Mouse (Mus musculus) frontal cortex, postnatal 14 days (tissue): ENCODE data around the gene Ugt1a9.

Source experiments
- DNase-seq, 2 experiments: peaks; one replicate each; pipeline ENCODE4 v3.0.0; 2022; ENCODE audit warnings: low spot score in 2 of 2

The Ugt1a9 gene

DNA sequence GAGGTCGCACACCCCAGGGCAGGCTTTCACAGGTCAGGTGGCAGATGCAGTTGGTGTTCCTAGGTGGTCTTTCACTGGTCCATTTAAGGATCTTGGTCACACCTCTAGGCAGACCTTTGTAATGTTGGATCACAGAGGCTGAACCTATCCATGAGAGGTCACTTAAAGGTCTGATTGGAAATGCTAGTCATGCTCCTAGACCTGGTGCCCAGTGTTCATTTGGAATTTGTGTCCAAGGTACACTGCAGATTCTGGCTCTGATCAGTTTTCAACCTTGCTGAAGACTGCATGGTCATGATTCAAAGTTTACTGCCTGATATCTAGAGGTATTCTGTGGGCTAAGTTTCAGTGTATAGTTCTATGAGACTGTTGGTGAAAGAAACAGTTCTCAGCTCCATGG is 109.1 kb downstream of the Ugt1a9 start:
- DNase-seq, result no peak

DNA sequence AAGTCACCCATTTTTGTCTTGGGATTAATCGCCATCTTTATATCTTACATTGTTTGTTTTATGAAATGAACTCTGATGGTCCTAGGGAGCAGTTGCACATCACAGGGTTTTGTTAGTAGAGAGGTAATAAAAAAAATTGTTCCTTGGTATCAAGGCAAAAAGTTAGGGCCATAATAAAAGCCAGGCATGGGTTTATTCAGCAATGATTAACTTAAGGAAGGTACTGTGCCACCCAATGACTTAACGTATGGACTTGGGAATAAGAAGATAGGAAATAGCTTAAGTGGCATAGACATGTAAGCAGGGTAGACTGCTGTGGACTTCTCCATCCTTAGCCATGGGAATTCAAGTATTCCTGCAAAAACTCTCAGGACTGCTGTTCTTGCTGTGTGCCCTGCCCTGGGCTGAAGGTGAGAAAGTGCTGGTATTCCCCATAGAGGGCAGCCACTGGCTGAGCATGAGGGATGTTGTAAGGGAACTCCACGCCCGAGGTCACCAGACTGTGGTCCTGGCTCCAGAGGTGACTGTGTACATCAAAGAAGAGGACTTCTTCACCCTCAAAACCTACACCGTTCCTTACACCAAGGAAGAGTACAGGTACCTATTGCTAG is 115.8 kb downstream of the Ugt1a9 start:
- DNase-seq, result no peak

DNA sequence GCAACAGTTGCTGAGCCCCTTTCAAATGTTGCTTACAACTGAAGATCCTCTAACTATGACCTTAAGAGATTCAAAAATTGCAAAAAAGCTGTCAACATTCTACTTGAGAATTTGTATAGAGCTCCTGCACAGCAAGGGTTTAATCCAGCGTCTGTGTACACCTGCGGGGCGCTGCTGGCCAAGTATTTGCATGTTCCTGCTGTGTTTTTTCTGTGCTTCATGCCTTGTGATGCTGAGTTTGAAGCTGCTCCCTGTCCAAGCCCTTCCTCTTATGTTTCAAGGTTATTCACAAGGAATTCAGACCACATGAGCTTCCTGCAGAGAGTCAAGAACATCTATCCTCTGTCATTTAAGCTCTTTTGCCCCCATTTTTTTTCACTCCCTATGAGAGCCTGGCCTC is 121.5 kb downstream of the Ugt1a9 start:
- no peak for DNase-seq

DNA sequence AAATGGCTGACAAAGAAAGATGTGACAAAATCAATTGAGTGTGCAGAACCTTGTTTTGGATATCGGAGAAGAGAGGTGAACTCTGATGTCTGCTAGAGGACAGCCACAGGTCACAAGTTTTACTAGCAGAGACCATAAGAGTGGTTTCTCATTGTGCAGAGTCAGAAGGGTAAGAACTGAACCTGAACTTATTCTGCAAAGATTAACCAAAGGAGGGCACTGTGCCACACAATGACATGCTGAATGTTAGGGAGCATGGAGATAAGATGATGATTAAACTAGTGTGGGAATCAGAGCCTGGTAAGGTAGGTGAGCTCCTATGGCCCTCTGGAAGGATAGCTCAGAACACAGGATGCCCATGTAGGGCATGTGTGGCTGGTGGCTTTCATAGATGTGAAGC is 125.1 kb downstream of the Ugt1a9 start:
- DNase-seq, result no peak

DNA sequence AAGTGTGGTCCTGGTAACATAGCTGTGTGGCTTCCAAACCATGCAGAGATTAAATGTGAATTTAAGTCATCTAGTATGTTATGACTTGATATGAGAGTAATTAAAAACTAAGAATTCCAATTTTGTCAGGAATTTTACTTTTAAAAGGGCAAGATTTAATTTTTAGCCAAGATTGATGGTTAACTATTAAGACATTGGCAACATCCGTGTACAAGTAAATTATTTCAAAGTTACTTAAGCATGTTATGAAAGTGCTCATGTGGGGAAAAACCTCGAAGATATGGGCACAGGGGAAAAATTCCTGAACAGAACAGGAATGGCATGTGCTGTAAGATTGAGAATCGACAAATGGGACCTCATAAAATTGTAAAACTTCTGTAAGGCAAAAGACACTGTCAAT is 126.8 kb downstream of the Ugt1a9 start:
- no peak for DNase-seq

DNA sequence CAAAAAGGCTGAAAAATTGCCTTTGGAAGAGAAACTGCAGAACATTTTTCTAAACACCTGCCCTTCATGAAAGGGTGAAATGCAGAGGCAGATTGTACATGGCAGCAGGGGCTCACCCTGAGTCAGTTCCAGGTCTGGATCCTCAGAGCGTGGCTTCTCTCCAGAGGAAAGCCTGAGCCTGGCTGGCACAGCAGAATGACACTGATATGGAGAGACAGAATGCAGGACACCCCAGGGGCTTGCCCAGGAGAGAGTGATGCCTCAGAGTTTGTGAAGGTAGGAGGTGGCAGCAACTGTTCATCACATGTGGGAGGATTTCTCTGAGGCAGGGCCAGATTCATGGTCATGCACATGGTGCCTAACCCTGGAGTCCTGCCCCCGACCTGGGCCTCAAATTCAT is 129.4 kb downstream of the Ugt1a9 start:
- DNase-seq, result no peak

DNA sequence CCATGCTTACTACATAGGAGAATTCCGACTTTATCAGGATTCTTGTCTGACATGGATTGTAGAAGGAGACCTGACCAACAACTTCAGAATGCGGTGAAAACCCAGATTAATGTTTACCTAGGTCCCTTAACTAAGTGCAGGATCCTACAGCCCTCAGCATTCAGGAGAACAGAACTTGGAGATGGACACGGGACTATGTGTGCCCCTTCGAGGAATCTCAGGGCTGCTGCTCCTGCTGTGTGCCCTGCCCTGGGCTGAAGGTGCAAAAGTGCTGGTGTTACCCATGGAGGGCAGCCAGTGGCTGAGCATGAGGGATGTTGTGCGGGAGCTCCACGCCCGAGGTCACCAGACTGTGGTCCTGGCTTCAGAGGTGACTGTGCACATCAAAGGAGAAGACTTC is 129.9 kb downstream of the Ugt1a9 start, which contains the start of gene Ugt1a2:
Ugt1a2 (plus strand) TSS at position 146 of the 400 bp plus-strand sequence.
- DNase-seq, result no peak

DNA sequence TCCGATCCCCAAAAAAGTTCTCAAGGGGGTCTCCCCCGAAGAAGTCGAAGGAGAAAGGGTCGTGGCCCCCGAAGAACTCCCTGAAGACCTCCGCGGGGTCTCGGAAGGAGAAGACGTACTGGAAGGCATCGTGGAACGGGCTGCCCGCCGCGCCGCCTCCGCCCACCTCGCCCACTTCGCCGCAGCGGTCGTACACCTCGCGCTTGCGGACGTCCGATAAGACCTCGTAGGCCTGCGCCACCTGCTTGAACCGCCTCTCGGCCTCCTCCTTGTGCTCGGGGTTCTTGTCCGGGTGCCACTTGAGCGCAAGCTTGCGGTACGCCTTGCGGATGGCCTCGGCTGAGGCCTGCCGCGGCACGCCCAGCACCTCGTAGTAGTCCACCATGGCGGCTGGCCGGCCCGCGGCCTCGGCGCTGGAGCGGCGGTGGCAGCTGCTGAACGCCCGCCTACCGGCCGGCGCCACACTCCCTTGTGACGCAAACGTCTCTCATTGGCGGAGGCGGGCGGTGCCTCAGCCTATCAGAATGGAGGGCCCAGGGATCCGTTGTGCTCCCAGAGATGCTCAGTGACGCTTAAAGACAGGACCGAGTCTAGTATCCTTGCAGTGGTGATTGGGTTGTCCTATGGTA is 134.8 kb downstream of the Ugt1a9 start, which contains the start of gene Dnajb3:
Dnajb3 (minus strand) TSS at position 489 of the 629 bp plus-strand sequence.
- peak; percentile 66 to 73 for DNase-seq

DNA sequence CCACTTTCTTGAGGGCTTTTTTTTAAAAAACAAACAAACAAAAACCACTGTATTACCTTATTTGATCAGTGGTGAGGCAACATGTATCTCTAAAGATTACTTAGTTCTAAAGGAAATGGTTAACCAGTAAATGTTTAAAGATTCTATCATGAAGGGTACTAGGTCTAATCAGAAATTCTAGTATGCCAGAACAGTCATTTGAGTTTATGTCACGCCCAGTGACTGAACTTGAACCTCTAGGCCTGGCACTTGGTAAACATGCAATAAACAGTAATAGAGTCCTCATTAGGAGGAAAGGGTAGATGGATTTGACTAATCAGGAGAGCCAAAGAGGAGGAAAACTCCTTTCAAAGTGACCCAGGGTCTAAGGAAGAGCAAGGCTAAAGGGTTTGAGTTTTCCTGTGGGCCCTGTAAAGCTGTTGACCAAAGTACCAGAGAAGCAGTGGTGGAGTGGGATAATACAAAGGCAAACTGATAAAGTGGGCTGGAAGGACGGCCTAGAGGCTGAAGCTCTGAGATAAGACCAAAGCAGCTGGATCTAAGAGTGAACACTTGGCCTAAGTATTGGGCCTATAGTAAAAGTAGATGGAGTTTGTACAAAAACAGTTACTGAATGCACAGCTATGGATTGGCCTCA is 136.4 kb downstream of the Ugt1a9 start:
- DNase-seq, result no peak

DNA sequence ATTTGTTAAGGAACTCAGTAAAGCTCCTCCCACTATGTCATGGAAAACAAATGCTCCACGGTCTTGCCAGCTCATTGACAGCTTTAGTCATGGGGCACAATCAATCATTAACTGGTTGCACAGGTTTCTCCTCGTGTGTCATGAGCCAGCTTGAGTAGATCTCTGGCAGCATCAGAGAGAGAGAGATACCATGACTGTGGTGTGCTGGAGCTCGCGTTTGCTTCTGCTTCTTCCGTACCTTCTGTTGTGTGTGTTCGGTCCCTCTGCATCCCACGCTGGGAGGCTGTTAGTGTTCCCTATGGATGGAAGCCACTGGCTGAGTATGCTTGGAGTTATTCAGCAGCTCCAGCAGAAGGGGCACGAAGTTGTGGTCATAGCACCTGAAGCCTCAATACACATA is 141.2 kb downstream of the Ugt1a9 start, which contains the start of gene Ugt1a1:
Ugt1a1 (plus strand) TSS at position 148 of the 400 bp plus-strand sequence.
- no peak for DNase-seq

DNA sequence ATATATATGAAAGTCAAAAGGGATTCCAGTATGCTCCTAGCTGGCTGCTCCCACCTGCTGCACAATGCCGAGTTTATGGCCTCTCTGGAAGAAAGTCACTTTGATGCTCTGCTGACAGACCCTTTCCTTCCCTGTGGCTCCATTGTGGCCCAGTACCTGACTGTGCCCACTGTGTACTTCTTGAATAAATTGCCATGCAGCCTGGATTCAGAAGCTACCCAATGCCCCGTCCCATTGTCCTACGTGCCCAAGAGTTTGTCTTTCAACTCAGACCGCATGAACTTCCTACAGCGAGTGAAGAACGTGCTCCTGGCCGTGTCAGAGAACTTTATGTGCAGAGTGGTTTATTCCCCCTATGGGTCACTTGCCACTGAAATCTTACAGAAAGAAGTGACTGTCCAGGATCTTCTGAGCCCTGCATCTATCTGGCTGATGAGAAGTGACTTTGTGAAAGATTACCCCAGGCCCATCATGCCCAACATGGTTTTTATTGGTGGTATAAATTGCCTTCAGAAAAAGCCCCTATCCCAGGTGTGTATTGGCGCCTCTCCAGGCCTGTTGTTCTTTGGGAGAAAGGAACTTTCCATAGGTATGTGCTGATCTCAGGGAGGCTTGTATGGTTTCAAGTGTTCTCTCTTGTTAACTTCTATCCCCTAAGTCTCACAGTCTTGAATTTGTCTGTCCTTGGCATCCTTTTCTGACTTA is 141.9 kb downstream of the Ugt1a9 start:
- no peak for DNase-seq

DNA sequence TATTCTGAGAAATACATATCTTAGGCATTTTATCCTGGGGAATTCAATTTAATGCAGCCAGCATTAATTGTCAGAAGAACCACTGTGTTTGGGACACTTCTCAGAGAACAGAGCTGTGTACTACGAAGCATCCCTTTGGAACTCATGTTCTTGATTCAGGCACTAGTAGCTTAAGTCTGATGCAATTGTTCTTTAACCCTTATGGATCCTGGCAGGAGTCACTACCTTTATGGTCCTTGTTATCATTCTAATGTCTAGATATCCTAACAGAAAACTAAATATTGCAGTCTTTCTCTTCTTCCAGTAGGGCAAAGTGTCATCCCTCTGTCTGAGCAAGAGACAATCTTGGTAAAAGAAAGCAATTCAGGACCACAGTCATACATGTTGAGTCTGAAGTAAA is 142.5 kb downstream of the Ugt1a9 start:
- no peak for DNase-seq

DNA sequence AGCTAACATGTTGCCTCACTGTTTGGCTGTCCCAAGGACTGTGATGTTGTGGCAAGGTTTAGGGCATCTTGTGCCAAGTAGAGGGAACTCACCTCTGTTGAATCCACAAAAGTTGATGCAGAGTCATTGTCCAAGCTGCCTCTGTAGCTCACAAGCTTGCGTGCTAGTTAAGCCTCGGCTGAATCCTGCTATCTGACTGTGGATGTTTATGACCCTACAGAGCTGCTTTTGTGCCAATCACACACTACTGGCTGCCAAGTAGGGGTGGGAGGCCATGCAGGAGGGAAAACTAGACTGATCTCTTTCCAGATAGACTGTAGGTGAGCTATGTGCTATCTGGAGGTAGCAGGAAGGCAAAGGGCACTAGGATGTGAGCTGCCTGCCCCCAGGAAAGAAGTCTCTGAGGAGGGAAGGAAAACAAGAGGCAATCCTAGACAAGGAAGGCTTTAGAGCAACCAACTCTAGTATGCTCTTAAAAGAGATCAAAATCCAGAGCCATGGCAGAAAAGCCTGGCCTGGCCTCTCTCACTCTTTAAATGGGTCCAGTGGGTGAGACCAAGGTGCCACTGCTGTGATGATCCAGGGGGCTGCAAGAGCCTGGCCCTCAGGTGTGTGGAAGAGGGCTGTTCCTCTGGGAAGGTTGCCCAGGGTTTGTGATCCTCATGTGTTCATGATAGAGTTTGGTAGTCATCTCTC is 143.3 kb downstream of the Ugt1a9 start:
- DNase-seq, result no peak

DNA sequence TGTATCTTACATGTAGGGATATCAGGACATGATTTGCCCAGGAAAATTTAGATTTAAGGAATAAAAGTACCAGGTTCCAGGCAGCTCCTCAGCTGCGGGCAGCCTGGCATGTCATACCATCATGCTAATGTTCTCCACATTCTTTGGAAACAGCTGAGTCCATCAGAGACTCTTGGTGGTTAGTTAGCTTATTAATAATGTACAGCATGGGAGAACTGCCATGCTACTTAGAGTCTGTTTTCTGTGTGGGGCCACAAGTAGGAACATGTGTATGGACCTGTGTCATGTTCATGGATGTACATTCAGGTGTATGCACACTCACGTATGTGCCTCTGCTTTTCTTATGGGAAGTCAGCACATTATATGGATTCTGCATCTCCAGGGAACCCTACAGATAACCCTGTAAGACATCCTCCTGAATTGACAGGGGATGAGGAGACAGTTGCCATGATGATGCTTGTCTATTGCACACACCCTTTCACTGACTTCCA is 143.9 kb downstream of the Ugt1a9 start:
- no peak for DNase-seq

DNA sequence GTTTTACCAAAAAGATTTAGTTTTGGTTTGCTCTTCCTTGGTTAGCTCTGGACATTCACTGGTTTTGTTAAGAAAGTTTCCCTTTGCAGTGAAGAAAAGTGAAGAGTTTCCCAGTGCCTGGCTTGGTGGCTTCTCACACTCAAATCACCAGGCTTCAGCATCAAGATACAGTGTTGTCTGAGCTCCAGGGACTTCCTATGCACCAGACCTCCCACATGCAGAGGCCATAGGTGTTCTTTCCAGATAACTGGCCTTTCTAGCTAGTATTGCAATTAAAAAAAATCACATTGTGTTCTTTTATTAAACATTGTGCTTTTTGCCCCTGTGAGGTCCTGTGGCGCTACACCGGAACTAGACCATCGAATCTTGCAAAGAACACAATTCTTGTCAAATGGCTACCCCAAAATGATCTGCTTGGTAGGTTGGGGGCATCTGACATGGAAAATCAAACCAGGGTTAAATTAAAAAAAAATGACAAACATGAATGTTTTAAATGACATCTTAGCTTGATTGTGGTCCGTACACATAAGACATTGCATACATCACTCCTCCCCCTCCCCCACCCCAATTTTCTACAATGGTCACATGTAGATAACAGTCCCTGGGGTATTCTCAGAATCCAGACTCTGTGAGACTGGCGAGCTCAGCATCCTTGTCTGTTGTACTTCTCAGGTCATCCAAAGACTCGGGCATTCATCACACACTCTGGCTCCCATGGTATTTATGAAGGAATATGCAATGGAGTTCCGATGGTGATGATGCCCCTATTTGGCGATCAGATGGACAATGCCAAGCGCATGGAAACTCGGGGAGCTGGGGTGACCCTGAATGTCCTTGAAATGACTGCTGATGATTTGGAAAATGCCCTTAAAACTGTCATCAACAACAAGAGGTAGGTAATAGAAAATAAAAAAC is 145.1 kb downstream of the Ugt1a9 start:
- no peak for DNase-seq

DNA sequence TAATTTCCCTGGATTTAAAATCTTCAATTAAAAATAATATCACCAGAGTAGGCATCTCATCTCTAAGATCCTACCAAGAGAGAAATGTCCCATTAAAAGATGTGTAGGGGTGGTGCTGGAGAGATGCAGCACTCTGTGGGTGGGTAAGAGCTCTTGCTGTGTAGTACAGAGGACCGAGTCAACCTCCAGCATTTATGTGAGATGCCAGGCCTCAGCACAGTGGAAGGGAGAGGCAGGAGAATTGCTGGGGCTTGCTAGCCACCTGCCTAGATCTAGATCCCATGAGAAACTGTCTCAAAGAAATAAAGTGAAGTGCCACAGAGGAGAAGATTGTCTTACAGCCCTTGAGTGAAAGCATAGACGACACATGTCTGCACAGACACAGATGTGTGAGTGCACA is 146.0 kb downstream of the Ugt1a9 start:
- no peak for DNase-seq

DNA sequence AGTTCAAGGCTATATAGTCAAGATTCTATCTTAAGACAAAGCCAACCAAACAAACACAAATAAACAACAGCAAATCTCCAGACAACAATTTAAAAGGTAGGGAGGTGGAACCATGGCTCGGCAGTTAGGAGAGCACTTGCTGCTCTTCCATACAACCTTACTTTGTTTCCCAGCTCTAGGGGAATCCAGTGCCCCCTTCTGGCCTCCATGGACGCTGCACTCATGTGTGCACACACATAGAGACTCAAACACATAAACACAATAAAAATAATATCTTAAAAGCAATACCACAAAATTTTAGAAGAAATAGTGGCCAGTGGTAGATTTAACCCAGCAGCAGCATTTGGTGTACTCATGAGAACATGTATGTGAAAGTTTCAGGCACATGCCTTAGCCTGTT is 146.5 kb downstream of the Ugt1a9 start:
- no peak for DNase-seq

DNA sequence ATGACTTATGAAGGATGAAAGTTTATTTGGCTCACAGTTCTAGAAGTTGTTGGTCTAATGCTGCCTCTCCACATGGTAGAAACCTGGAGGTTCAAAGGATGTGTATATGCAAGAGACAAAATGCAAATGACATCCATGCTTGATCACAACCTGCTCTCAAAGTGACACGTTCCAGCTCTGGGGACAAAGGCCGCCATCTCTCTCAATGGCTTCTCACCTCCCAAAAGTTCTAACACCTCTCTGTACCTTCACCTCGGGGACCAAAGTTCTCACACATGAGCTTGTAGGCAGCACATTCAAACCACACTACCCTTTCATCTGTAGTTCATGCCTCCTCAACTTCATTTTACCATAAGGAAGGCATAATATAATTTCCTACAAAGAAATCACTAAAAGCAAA is 147.0 kb downstream of the Ugt1a9 start:
- no peak for DNase-seq

DNA sequence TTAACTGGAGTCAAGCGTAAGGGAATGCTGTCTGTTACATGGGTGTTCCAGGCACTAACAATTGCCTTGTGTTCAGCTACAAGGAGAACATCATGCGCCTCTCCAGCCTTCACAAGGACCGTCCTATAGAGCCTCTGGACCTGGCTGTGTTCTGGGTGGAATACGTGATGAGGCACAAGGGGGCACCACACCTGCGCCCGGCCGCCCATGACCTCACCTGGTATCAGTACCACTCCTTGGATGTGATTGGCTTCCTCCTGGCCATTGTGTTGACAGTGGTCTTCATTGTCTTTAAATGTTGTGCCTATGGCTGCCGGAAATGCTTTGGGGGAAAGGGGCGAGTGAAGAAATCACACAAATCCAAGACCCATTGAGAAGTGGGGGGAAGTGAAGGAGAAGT is 147.5 kb downstream of the Ugt1a9 start:
- DNase-seq, result no peak

DNA sequence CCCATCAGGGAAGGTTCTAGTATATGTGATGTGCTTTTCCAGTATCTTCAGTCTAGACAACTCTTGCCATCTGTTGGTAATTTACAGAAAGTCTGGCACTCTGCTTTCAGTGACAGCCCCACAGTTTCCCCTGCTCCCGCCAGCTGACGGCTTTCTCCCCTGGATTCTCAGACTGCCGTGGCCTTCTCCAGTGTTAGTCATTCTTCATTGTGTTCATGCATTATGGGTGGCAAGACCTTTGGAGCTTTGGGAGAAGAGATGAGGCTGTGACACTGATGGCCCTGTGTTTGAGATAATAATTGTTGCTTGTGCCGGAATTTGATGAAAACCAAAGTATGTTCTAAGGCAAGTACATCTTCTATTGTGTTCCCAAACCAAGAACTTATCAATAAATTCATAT is 148.0 kb downstream of the Ugt1a9 start:
- no peak for DNase-seq

DNA sequence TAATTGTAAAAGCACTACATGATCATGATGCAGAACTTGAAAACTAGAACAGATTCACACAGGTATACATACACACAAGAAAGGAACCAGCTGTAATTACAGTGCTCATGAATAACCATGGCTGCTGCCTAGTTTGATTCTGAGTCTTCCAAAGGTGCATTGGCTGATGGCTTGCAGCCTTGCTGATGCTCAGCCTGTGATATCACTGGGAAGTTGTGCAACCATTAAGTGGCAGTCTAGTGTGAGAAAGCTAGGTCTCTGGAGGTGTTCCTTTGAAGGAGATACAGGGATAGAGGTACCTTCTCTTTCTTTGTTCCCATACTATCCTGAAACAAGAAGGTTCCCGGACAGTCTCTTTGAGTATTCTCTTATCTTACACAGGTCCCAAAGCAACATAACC is 148.5 kb downstream of the Ugt1a9 start:
- DNase-seq, result no peak
